Mouse (Mus musculus): ENCODE data around the gene Gm17359. TPM values are rescaled to one million over a fixed set of nuclear protein-coding genes. Genes with fewer than 3 reads are reported as not detected.

Gm17359 gene
- total and polyA plus RNA-seq, 2 experiments from 2014 or later, result not detected

DNA sequence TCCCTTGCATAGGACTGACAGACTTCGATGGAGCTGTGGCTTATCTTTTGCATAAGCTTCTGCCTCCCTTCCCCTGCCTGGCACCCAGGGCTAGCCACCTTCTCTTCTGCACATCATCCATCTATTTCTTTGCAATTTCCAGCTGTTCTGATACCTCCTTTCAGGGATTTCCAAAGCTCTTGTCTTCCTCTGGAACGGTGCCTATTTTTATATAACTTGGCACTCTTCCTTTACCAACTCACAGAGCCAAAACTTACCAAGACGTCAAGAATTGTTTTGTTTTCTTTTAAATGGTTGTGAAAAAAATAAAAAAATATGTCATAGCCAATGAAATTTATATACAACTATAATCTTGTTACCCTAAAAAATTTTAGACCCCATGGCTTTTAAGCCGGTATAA lies 64.1 kb downstream of the Gm17359 start:
- Histone ChIP-seq H3K9ac (no peak overlapping the region), H3K9me3 (ENCODE audit: low read length) (no peaks in the 10 kb centered on the region), H3K36me3 (ENCODE audit: insufficient read depth) (no peaks in the 10 kb centered on the region), H3K4me2 (ENCODE audit: low read depth) (no peak overlapping the region), H3K27ac (ENCODE audit: low read depth, low read length) (no peak overlapping the region), H3K4me1 (ENCODE audit: insufficient read depth) (no peaks in the 10 kb centered on the region), H3K4me3 (ENCODE audit: low read depth, low read length) (no peak overlapping the region), H3K27me3 (ENCODE audit: insufficient read depth, low read length) (no peaks in the 10 kb centered on the region)
- 59% methylated on average over 4 of the region's 4 CpGs for WGBS
- no peak for ATAC-seq
- no peak for TF ChIP-seq CTCF (IDR thresholded peaks at IDR 0.05; ENCODE audit: low read depth)
- DNase-seq, result no peak

DNA sequence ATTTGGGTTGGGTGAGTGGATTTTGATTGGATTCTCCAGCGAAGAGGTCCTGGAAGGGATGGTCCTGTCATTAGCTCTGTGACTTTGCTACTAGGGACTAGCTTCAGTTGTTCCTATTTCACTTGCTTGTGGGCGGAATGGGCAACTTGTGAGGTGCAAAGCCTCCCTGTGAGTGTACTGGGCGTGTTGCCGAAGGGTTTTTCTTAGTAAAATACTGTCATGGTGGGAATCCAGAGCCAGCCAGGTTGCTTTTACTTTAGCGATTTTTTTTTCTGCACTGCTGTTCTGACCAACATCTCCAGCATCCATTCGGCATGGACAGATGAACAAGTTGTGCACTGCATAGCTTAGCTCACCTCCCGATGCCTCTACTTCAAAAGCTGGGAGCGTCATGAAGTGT lies 65.6 kb downstream of the Gm17359 start:
- H3K4me3 ChIP-seq (ENCODE audit: low read depth, low read length), result no peak overlapping the region
- no peaks in the 10 kb centered on the region for H3K36me3 ChIP-seq (ENCODE audit: insufficient read depth)
- no peaks in the 10 kb centered on the region for H3K27me3 ChIP-seq (ENCODE audit: insufficient read depth, low read length)
- H3K4me2 ChIP-seq (ENCODE audit: low read depth), result no peak overlapping the region
- no peak for TF ChIP-seq CTCF (IDR thresholded peaks at IDR 0.05; ENCODE audit: low read depth)
- WGBS, result 90% methylated on average over 8 of the region's 8 CpGs
- no peak overlapping the region for H3K9ac ChIP-seq
- H3K27ac ChIP-seq (ENCODE audit: low read depth, low read length), result no peak overlapping the region
- ATAC-seq (no peak), DNase-seq (no peak)
- no peaks in the 10 kb centered on the region for H3K4me1 ChIP-seq (ENCODE audit: insufficient read depth)
- no peaks in the 10 kb centered on the region for H3K9me3 ChIP-seq (ENCODE audit: low read length)

DNA sequence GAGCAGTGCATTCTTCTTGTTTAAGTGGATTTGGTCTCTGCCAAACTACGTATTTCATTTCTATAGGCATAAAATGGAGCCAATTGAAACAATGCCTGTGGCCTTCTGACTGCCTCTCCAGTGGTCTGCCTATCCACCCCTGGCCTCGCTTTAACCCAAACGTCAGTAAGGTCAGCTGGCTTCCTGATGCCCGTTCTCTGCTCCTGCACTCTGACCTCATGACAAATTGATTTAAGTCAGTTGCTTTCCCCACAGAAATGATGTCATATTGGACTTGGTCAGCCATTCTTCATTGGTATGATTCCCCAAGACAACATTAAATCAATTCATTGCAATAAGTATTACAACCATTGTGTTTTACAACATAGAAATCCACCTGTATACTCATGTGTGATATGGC lies 72.1 kb downstream of the Gm17359 start:
- H3K9ac ChIP-seq, result no peak overlapping the region

DNA sequence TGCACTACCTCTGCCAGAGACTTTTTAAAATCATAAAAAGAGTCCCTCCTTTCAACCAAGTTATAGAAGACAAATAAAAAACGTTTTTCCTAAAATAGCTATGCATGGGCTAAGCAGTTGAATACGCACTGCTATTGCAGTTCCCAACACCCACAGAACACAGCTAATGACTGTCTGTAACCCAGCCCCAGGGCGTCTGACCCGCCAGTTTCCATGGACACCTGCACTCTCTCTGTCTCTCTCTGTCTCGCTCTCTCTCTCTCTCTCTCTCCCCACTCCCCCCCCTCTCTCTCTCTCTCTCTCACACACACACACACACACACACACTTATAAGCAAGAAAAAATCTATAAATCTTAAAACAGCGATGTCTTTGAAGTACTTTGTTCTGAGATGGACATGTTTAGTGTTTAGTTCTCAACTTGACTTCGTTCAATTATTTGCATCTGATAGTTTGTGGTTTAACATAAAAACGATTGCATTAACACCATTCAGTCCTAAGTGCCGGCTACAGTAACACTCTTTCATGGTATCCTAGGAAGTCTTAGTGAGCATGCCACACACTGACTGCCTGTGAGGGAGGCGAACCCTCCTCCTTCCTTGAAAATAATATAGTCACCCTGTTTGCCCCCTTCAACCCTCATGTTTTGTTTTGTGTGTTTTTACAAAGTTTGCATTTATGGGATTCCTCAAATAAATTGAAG lies 73.6 kb downstream of the Gm17359 start:
- no peaks in the 10 kb centered on the region for H3K4me1 ChIP-seq (ENCODE audit: insufficient read depth)
- H3K9me3 ChIP-seq (ENCODE audit: low read length), result no peaks in the 10 kb centered on the region
- no peaks in the 10 kb centered on the region for H3K36me3 ChIP-seq (ENCODE audit: insufficient read depth)
- H3K4me3 ChIP-seq (ENCODE audit: low read depth, low read length), result no peak overlapping the region
- ATAC-seq (peak; percentile 74), DNase-seq (no peak)
- H3K27ac ChIP-seq (ENCODE audit: low read depth, low read length), result no peak overlapping the region
- no peak overlapping the region for H3K9ac ChIP-seq
- TF ChIP-seq CTCF (IDR thresholded peaks at IDR 0.05; ENCODE audit: low read depth), result no peak
- H3K4me2 ChIP-seq (ENCODE audit: low read depth), result no peak overlapping the region
- 13% methylated on average over 10 of the region's 10 CpGs for WGBS
- no peaks in the 10 kb centered on the region for H3K27me3 ChIP-seq (ENCODE audit: insufficient read depth, low read length)

More for the DNA sequence above, 72.1 kb downstream of the Gm17359 start:
- Histone ChIP-seq H3K9me3 (ENCODE audit: low read length) (no peaks in the 10 kb centered on the region), H3K36me3 (ENCODE audit: insufficient read depth) (no peaks in the 10 kb centered on the region), H3K27me3 (ENCODE audit: insufficient read depth, low read length) (no peaks in the 10 kb centered on the region), H3K4me3 (ENCODE audit: low read depth, low read length) (no peak overlapping the region), H3K27ac (ENCODE audit: low read depth, low read length) (no peak overlapping the region), H3K4me1 (ENCODE audit: insufficient read depth) (no peaks in the 10 kb centered on the region), H3K4me2 (ENCODE audit: low read depth) (no peak overlapping the region)
- WGBS, result 67% methylated on average over 4 of the region's 4 CpGs
- no peak for TF ChIP-seq CTCF (IDR thresholded peaks at IDR 0.05; ENCODE audit: low read depth)
- ATAC-seq (no peak), DNase-seq (no peak)

DNA sequence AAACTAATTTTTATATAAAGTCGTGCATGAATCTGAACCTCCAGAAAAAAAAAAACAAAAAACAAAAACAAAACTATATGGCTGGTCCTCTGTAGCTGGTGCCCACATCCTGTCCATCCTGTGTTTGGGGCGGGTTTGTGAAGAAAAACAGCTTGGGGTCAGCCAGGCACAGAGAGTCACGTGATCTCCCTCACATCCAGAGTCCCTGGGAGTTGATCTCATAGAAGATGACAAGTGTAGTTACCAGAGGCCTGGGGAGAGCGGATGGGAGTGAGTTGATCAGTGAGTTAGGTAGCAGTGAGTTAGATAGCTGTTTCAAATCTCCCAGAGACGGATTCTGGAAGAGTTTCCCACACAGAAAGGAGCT lies 74.2 kb downstream of the Gm17359 start:
- DNase-seq, result no peak
- Histone ChIP-seq H3K9me3 (ENCODE audit: low read length) (no peaks in the 10 kb centered on the region), H3K4me2 (ENCODE audit: low read depth) (no peak overlapping the region), H3K9ac (no peak overlapping the region), H3K4me1 (ENCODE audit: insufficient read depth) (no peaks in the 10 kb centered on the region), H3K36me3 (ENCODE audit: insufficient read depth) (no peaks in the 10 kb centered on the region), H3K4me3 (ENCODE audit: low read depth, low read length) (no peak overlapping the region), H3K27ac (ENCODE audit: low read depth, low read length) (no peak overlapping the region), H3K27me3 (ENCODE audit: insufficient read depth, low read length) (no peaks in the 10 kb centered on the region)
- no peak for TF ChIP-seq CTCF (IDR thresholded peaks at IDR 0.05; ENCODE audit: low read depth)
- no peak for ATAC-seq
- 38% methylated on average over 5 of the region's 5 CpGs for WGBS

DNA sequence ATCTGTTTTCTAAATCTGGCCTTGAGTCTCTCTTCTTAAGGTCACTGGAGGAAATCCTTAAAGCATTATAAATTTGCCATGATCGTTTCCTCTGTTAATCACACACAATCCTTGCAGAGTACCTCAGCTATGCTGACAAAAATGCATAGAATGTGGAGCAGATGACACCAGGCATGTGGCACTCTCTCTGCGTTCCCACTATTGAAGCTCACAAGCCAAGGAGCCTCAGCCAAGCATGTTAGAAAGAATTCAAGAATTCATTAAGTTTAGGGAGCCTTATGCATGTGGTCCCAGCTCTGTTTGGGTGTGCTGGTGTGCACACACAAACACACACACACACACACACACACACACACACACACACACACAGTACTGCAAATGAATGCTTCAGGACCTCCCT lies 75.2 kb downstream of the Gm17359 start:
- Histone ChIP-seq H3K27me3 (ENCODE audit: insufficient read depth, low read length) (no peaks in the 10 kb centered on the region), H3K9me3 (ENCODE audit: low read length) (no peaks in the 10 kb centered on the region), H3K4me1 (ENCODE audit: insufficient read depth) (no peaks in the 10 kb centered on the region), H3K9ac (no peak overlapping the region), H3K4me3 (ENCODE audit: low read depth, low read length) (no peak overlapping the region), H3K27ac (ENCODE audit: low read depth, low read length) (no peak overlapping the region), H3K36me3 (ENCODE audit: insufficient read depth) (no peaks in the 10 kb centered on the region), H3K4me2 (ENCODE audit: low read depth) (no peak overlapping the region)
- ATAC-seq (peak; percentile 56), DNase-seq (peak; percentile 45)
- no peak for TF ChIP-seq CTCF (IDR thresholded peaks at IDR 0.05; ENCODE audit: low read depth)
- 47% methylated on average over 2 of the region's 2 CpGs for WGBS

DNA sequence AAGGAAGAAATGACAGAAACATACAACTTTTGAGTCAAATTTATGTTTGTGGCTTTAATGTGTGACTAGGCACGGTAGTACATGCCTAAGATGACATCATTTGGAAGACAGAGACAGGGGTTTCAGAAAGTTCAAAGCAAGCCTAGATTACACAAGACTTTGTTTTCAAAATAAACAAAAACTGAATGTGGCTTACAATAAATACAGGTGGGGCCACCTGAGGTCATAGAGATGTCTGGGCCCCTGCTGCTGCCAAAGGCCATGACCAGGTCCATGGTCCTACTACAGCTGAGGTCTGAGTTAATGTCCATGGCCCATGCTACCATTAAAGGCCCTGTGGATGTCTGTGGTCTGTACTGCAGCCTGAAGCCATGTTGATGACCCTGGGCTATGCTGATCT lies 77.0 kb downstream of the Gm17359 start:
- DNase-seq (no peak), ATAC-seq (no peak)
- TF ChIP-seq CTCF (IDR thresholded peaks at IDR 0.05; ENCODE audit: low read depth), result no peak
- H3K27ac ChIP-seq (ENCODE audit: low read depth, low read length), result no peak overlapping the region
- H3K9ac ChIP-seq, result no peak overlapping the region
- H3K36me3 ChIP-seq (ENCODE audit: insufficient read depth), result no peaks in the 10 kb centered on the region
- H3K9me3 ChIP-seq (ENCODE audit: low read length), result no peaks in the 10 kb centered on the region
- H3K4me2 ChIP-seq (ENCODE audit: low read depth), result no peak overlapping the region
- no peak overlapping the region for H3K4me3 ChIP-seq (ENCODE audit: low read depth, low read length)
- 0 out of 2 replicates have a peak, but pooled peaks cover 4% of the 10 kb centered on the region for H3K4me1 ChIP-seq (ENCODE audit: insufficient read depth)
- H3K27me3 ChIP-seq (ENCODE audit: insufficient read depth, low read length), result no peaks in the 10 kb centered on the region
- 92% methylated on average over 1 of the region's 1 CpGs for WGBS
